Mouse (Mus musculus): ENCODE measurements at regions not wholly inside any gene's neighbourhood (a gene's known extent, or its start where the extent isn't known, plus 50 kb on each side); places are given as distances from the start of the nearest gene placed in this dataset.
A peak's percentile ranks its signal among the peaks of the same experiment; 100 is the strongest.
"Not testable (repeated sequence)": the region's sequence is repeated elsewhere in the genome, so short reads cannot be mapped to it uniquely, and the experiment has no call there.

DNA sequence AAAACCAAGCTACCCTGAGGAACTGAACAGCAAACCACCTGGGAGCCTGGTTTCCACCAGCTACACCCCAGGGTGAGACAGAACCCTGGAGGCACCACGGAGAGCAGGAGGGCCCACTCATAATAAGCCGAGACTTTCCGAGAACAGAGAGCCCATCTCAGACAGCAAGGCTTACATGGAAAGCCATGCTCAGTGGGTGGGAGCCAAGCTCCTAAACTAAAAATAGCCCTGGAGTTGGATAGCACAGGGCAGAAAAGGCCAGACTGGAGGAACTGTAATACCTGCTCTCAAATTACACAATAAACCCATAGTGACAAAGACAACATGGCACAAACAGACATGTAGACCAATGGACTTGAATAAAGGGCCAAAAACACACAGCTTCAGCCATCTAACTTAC, 69.9 kb downstream of the Fbxo4 start:
- DNase-seq (ENCODE audit: low read depth, low spot score), result no peak

DNA sequence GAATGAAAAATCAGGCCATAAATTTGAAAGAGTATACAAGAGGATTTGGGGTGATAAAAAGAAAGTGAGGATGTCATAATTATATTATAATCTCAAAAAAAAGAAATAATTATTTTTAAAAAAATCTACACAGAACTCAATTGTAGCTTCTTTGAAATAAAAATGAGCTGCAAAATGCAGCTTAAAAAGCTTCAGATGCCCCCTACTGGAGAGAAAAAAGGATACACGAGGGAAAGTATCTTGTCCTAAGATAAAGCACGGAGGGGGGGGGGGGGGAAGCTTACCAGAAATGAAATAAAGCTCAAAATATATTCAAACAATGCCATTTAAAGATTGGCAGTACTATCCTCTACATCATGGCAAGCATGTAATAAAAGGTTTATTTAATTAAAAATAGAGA, 70.7 kb downstream of the Fbxo4 start:
- DNase-seq (ENCODE audit: low read depth, low spot score), result peak; percentile 5

DNA sequence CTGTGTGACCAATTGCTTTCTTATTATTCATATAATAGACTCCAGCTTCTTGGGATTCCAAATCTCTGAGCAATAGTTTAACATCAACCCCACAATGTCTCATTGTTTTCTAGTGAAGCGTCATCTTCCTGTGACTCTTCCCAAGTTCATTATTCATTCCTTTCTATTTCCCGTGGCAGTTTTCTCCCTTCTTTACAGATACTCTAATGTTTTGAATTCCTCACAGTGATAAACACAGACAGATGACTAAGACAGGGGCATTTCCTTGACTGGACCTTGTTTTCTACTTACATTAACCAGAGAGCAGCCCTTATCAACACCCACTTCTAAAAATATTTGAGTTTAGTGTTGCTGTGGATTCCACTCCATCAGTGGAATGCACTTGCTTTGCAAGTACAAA, 73.8 kb downstream of the Fbxo4 start:
- no peak for DNase-seq (ENCODE audit: low read depth, low spot score)

GRCm38 (mm10) chr15:3878429-3878828, 100.9 kb downstream of the Fbxo4 start:
- DNase-seq (ENCODE audit: low read depth, low spot score), result no peak

DNA sequence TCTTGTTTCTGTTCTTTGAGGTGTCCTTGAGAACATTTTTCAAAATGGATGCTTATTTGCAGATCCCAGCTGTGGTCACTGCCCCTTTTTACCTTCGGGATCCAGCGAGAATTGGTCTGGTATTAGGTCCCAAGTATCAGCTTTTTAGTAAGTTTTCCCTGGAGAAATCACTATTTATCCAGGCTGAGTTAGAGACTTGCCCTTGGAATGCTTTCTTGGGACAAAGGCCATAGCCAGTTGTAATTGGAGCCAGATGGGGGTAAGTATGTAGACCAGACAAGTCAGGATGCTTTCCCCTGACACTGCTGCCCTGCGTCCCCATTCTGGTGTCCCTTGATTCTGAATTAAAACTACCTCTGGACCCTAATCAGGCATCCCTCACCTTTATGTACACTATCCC, 101.9 kb downstream of the Fbxo4 start:
- DNase-seq (ENCODE audit: low read depth, low spot score), result no peak

- not testable (repeated sequence) for DNase-seq (ENCODE audit: low read depth, low spot score)
Observed at GRCm38 (mm10) chr15:3875210-3875861, 104.0 kb downstream of the Fbxo4 start.

- no peak for DNase-seq (ENCODE audit: low read depth, low spot score)
Observed at GRCm38 (mm10) chr15:3831802-3832201, 147.6 kb downstream of the Fbxo4 start.

GRCm38 (mm10) chr15:3805430-3805829, 173.9 kb downstream of the Fbxo4 start:
- DNase-seq (ENCODE audit: low read depth, low spot score), result no peak

- DNase-seq (ENCODE audit: low read depth, low spot score), result no peak
Observed at GRCm38 (mm10) chr15:3775865-3776264, 192.6 kb upstream of the Ghr start.

- no peak for DNase-seq (ENCODE audit: low read depth, low spot score)
Observed at GRCm38 (mm10) chr15:3772228-3772789, 189.0 kb upstream of the Ghr start.

- DNase-seq (ENCODE audit: low read depth, low spot score), result no peak
Observed at GRCm38 (mm10) chr15:3770312-3770711, 187.0 kb upstream of the Ghr start.

DNA sequence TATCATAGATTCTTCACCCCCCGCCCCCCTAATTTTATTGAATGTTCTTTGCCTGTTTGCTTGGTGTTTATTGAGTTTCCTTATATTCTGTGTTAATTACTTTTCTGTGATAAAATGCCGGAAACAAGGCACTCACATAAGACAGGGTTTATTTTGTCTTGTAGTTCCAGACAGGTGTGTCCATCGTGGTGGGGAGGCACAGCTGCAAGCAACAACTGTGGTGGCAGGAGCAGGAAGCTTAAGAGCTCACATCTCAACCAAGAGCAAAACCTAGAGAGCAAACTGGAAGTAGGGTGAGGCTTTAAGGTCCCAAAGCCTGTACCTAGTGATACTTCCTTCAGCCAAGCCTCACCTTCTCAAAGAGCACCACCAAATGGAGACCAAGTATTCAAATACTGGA, 181.4 kb upstream of the Ghr start:
- no peak for DNase-seq (ENCODE audit: low read depth, low spot score)

DNA sequence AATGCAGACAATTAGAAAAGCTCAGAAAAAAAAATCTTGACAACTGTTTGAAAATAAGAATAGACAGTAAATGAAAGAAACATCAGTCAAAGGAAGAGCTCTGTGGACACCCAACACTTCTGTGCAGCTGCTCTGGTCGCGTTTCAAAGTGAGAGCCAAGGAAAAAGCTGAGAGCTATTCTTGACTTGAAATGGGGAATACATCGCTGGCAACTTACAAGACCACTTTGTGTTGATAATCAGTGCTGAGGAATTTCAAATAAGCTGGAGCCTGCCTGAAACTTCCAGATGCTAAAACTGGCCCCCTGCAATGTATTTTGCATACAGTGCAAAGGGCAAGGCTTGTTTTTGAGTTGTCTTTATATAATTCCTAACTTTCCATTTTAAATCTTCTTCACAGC, 177.1 kb upstream of the Ghr start:
- DNase-seq (ENCODE audit: low read depth, low spot score), result no peak

DNA sequence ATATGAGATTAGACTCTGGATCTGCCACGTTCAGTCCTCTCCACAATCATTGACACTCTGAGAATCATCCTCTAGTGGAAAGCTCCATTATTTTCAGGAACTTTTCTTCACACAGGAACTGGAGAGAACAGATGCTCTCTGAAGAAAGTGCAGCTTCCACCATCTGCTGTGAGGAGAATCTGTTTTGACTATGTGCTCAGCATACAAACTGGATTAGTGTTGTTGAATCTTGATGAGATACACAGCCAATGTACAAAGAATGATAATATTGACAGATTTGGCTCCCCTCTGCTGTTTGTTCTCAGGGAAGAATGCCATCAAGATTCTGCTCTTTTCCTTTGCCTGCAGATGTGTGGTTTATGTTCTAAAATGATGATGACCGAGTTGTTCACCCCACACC, 172.3 kb upstream of the Ghr start:
- no peak for DNase-seq (ENCODE audit: low read depth, low spot score)

DNA sequence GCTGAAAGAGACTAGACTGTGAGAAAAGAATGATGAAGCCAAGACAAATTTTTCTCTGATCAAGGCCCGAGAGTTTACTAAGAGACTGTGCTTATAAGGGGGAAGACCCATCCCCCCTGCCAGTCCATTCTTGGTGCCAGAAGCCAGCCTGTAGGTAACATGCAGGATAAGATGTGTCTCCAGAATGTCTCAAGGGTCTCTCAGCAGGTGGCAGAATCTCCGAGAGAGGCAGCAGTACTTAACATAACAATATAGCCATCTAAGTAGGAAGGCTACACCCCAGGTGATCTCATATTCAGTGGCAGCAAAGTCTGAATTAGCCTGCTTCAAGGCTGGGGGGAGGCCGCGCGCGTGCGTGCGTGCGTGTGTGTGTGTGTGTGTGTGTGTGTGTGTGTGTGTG, 164.8 kb upstream of the Ghr start:
- DNase-seq (ENCODE audit: low read depth, low spot score), result not testable (repeated sequence)

DNA sequence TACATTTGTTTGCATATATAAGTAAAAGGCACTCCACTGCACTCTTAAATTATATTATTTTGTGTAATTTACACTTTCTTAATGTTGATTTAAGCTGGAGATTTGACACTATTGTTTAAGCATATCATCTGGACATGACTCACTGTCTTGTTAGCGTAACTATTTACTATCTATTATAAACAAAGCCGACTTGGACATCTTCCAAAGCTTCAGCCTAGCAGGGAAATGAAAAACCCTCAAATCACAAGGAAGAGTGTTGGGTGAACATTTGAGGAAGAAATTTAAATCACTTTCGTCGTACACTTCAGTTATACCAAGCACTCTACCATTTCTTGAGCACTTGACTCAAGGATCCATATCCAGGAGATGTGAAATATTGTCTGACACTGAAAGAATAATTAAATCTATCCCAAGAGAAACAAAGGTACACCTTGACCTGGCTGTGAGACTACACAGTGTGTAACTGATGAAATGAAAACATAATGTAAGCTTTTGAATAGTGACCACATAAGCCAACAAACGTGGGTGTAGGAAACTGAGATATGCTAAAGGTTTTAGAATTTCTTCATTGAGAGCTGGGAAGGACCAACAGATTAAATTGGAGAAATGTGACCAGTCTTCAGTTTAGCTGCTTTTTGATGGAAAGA, 160.0 kb upstream of the Ghr start:
- no peak for DNase-seq (ENCODE audit: low read depth, low spot score)

DNA sequence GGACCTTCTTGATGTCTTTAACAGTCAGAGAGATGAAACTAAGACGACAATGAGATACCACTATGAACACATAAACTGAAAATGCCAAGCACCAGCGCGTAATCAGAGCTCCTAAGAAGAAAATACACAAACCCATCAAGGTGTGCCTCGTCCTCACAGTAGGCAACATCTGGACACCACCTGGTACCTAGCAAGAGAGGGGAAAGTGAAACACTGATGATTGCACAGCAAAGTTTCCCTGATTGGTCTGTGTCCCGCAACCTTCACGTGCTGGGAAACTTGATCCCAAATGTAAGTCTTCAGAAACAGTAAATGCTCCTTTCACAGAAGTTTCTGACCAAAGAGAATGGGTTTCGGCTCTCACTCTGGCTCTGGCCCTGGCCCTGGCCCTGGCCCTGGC, 158.9 kb upstream of the Ghr start:
- DNase-seq (ENCODE audit: low read depth, low spot score), result no peak

- no peak for DNase-seq (ENCODE audit: low read depth, low spot score)
Observed at GRCm38 (mm10) chr15:3725214-3725613, 141.9 kb upstream of the Ghr start.

- no peak for DNase-seq (ENCODE audit: low read depth, low spot score)
Observed at GRCm38 (mm10) chr15:3720668-3721340, 137.5 kb upstream of the Ghr start.

DNA sequence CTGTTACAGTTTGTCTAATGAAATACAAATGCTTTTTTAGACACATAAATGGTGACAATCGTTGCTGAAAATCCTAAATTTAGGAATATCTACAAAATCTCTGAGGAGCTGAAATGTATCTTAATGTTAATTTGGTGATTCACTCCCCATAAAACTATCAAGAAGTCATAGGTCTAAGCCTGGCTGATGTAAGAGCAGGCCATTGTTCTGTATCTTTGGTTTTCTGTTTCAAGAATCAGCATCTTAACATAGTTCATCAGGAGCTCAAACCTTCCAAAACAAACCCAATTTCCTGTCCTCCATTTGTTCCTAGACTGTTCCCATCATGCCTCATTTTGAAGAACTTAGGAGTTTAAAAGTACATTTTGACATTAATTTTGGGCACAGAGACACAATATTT, 128.5 kb upstream of the Ghr start:
- DNase-seq (ENCODE audit: low read depth, low spot score), result no peak

GRCm38 (mm10) chr15:3707089-3708078, 124.1 kb upstream of the Ghr start:
- DNase-seq (ENCODE audit: low read depth, low spot score), result no peak

Measured in embryo, embryonic 11.5 days (tissue).